Mouse (Mus musculus) left cerebral cortex, postnatal 4 days (tissue): ENCODE results near the gene Exo1. TPM values are rescaled to one million over a fixed set of nuclear protein-coding genes. Genes with fewer than 3 reads are reported as not detected.

Experiments used
- DNase-seq: peaks from one replicate; pipeline ENCODE4 v3.0.0-alpha.2; 2022
- intact Hi-C: fragments of 180-260 bp; cut with DNase I; formaldehyde crosslinking; loops from one replicate; pipeline ENCODE4 v1.15.1; 2025
- total RNA-seq, 2 experiments: library from RNA; stranded (reverse); gene quantifications; 2 replicates each; pipeline ENCODE4 v1.2.3; 2021

The Exo1 gene
- total RNA-seq, 2 experiments from 2014 or later, result 4.5 to 5.5 TPM

- intact Hi-C loops, result no loop called here
- DNase-seq, result no peak
Observed at GRCm38 (mm10) chr1:175946718-175947315, 66.4 kb downstream of the Exo1 start.

- intact Hi-C loops, result no loop called here
Observed at GRCm38 (mm10) chr1:175950421-175950820, 70.0 kb downstream of the Exo1 start.

GRCm38 (mm10) chr1:175950851-175951250 is 70.5 kb downstream of the Exo1 start:
- DNase-seq, result no peak
- intact Hi-C loops, result no loop called here

More at GRCm38 (mm10) chr1:175950421-175950820, 70.0 kb downstream of the Exo1 start:
- no peak for DNase-seq

- intact Hi-C loops, result no loop called here
- no peak for DNase-seq
Observed at GRCm38 (mm10) chr1:175961786-175962185, 81.4 kb downstream of the Exo1 start.

Other genes with a start within 250 kb of the Exo1 start
- 1 to 10 TPM; 6.0 to 7.7 TPM for gene Opn3, start 187.8 kb upstream of the Exo1 start, total RNA-seq
- gene Chml, start 187.7 kb upstream of the Exo1 start, total RNA-seq, result 10 to 100 TPM; 16.2 to 18.4 TPM
- gene Wdr64, start 182.0 kb upstream of the Exo1 start, total RNA-seq, result not detected
- not detected for gene Gm38100, start 39.7 kb downstream of the Exo1 start, total RNA-seq
- gene Rbm8a2, start 98.5 kb downstream of the Exo1 start, total RNA-seq, result under 1 TPM in 1 of 2 experiments, not detected in 1; 0.38 TPM